Mouse (Mus musculus) hindbrain, embryonic 14.5 days (tissue): ENCODE measurements around the gene Map4k4. TPM values are rescaled to one million over a fixed set of nuclear protein-coding genes. Genes with fewer than 3 reads are reported as not detected.

ENCODE experiments used
- ATAC-seq: fragments of 200-750 bp; cut with Nextera tagmentation; 2 replicates; pipeline ENCODE4 v1.8.0; 2017; ENCODE audit warnings: moderate number of reproducible peaks, mild to moderate bottlenecking, moderate TSS enrichment, moderate library complexity; ENCODE audit not compliant: low FRiP score
- DNase-seq: peaks from one replicate; pipeline ENCODE4 v3.0.0-alpha.2; 2015; ENCODE audit warnings: low spot score
- H3K27ac ChIP-seq: fragments of 300-500 bp; sonication (generic); 2 replicates; pipeline ENCODE4 v1.5.1; 2014; ENCODE audit warnings: mild to moderate bottlenecking, moderate library complexity
- H3K27me3 ChIP-seq: fragments of 300-500 bp; sonication (generic); 2 replicates; pipeline ENCODE4 v1.6.1; 2014; ENCODE audit warnings: mild to moderate bottlenecking, low read length, mixed read lengths; ENCODE audit not compliant: control insufficient read depth, insufficient read depth
- H3K36me3 ChIP-seq: fragments of 300-500 bp; sonication (generic); replicated peaks from 2 replicates; pipeline ENCODE4 v1.6.1; 2014; ENCODE audit not compliant: control insufficient read depth, insufficient read depth
- H3K4me1 ChIP-seq: fragments of 300-500 bp; sonication (generic); replicated peaks from 2 replicates; pipeline ENCODE4 v1.6.1; 2014; ENCODE audit warnings: antibody characterized with exemption, low read length, mixed read lengths; ENCODE audit not compliant: control insufficient read depth, insufficient read depth
- H3K4me2 ChIP-seq: fragments of 300-500 bp; sonication (generic); replicated peaks from 2 replicates; pipeline ENCODE4 v1.6.1; 2014; ENCODE audit warnings: mild to moderate bottlenecking, moderate library complexity
- H3K4me3 ChIP-seq: fragments of 300-500 bp; sonication (generic); replicated peaks from 2 replicates; pipeline ENCODE4 v1.5.1; 2014; ENCODE audit warnings: mild to moderate bottlenecking, low read length
- H3K9ac ChIP-seq: fragments of 300-500 bp; sonication (generic); 2 replicates; pipeline ENCODE4 v1.6.1; 2014
- H3K9me3 ChIP-seq: fragments of 300-500 bp; sonication (generic); 2 replicates; pipeline ENCODE4 v1.6.1; 2016; ENCODE audit warnings: low read length; ENCODE audit not compliant: control insufficient read depth
- WGBS: fragments of 180-500 bp; shearing (Covaris S2); extraction: QIAGEN DNeasy Blood & Tissue Kit; methylation state at CpG from one replicate; pipeline ENCODE4 v1.1.7; 2014; 5-methylcytosine and 5-hydroxymethylcytosine counted together
- polyA plus RNA-seq: library from polyadenylated mRNA; unstranded; fragments of >200 nt; fragmentation: Nextera tagmentation; extraction: Ambion mirVana; gene quantifications from 2 replicates; pipeline ENCODE4 v1.2.1, GENCODE M21; 2014

Map4k4 gene
- polyA plus RNA-seq, 1 experiment from 2014 or later = 51.2 TPM

DNA sequence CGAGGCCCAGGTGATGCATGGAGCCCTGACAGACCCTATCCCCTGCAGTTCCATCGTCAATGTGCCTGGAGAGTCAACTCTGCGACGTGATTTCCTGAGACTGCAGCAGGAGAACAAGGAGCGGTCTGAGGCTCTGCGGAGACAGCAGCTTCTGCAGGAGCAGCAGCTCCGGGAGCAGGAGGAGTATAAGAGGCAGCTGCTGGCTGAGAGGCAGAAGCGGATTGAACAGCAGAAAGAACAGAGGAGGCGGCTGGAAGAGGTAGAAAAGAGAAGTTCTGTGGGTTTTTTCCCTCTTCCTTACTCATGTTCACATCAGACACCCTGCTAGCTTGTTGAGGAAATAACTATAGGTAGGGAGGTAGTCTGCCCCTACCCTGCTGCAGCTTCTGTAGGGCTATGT, 89.3 kb downstream of the Map4k4 start:
- ATAC-seq = no peak
- H3K9ac ChIP-seq = no peak overlapping the region
- peaks cover 91% of the 10 kb centered on the region for H3K36me3 ChIP-seq

GRCm38 (mm10) chr1:39993921-39994320, 93.2 kb downstream of the Map4k4 start:
- H3K36me3 ChIP-seq = peaks cover 95% of the 10 kb centered on the region
- no peak for ATAC-seq
- H3K4me1 ChIP-seq = no peaks in the 10 kb centered on the region
- WGBS = 89% methylated on average over 7 of the region's 7 CpGs
- H3K9me3 ChIP-seq = no peaks in the 10 kb centered on the region
- 0 out of 2 replicates have a peak overlapping the region, but pooled peaks have one; percentile 15 for H3K27ac ChIP-seq
- no peaks in the 10 kb centered on the region for H3K27me3 ChIP-seq
- H3K9ac ChIP-seq = no peak overlapping the region
- H3K4me3 ChIP-seq = no peak overlapping the region
- no peak for DNase-seq
- H3K4me2 ChIP-seq = no peak overlapping the region

More for the DNA sequence above, 89.3 kb downstream of the Map4k4 start:
- no peak for DNase-seq
- H3K4me2 ChIP-seq = no peak overlapping the region
- no peaks in the 10 kb centered on the region for H3K27me3 ChIP-seq
- 93% methylated on average over 9 of the region's 9 CpGs for WGBS
- H3K4me3 ChIP-seq = no peak overlapping the region
- no peak overlapping the region for H3K27ac ChIP-seq
- H3K9me3 ChIP-seq = no peaks in the 10 kb centered on the region
- H3K4me1 ChIP-seq = no peaks in the 10 kb centered on the region

DNA sequence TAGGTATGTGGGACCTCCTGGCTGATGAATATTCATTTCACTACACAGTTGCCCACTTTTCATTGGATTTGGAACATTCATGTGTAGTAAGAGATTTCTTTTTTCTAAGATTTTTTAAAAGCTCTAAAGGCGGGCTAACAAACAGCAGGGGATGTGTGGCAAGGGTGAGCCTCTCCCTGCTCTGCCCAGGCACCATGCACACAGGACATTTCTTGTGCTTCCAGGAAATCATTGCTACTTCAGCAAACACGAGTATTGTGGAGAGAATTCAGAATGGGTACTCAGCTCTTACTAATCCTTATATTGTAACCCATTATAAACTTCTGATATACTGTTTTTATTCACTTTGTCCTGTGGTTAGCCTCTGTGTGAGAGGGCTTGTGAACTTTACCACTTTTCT, 94.9 kb downstream of the Map4k4 start:
- Histone ChIP-seq H3K9me3 (no peaks in the 10 kb centered on the region), H3K9ac (no peak overlapping the region), H3K4me2 (no peak overlapping the region), H3K4me3 (no peak overlapping the region), H3K27me3 (no peaks in the 10 kb centered on the region), H3K4me1 (no peaks in the 10 kb centered on the region), H3K27ac (no peak overlapping the region), H3K36me3 (peaks cover 95% of the 10 kb centered on the region)
- 91% methylated on average over 2 of the region's 2 CpGs for WGBS
- no peak for DNase-seq
- no peak for ATAC-seq

GRCm38 (mm10) chr1:40000476-40000875, 99.8 kb downstream of the Map4k4 start:
- no peak overlapping the region for H3K9ac ChIP-seq
- H3K4me2 ChIP-seq = no peak overlapping the region
- H3K27ac ChIP-seq = no peak overlapping the region
- 75% methylated on average over 16 of the region's 16 CpGs for WGBS
- H3K27me3 ChIP-seq = no peaks in the 10 kb centered on the region
- no peaks in the 10 kb centered on the region for H3K9me3 ChIP-seq
- no peak for DNase-seq
- H3K4me3 ChIP-seq = no peak overlapping the region
- peaks cover 98% of the 10 kb centered on the region for H3K36me3 ChIP-seq
- no peak for ATAC-seq
- H3K4me1 ChIP-seq = no peaks in the 10 kb centered on the region

DNA sequence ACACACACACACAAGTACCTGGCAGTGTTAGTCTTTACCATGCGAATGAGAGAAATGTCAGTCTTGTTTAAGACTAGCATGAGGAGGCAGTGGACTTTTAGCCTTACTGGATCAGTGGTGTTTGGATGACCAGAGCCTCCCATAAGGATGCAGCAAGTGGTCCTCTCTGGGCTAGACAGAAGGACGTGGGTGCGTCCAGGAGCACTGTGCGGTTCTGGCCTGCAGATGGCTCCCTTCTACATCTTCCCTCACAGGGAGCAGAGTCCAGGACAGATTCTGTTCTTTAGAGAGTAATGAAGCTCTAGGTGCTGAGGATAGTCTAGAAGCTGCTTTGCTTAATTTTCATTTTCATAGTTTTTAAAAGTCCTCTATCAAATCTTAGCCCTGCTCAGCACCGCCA, 100.2 kb downstream of the Map4k4 start:
- H3K36me3 ChIP-seq = peaks cover 98% of the 10 kb centered on the region
- no peak overlapping the region for H3K4me2 ChIP-seq
- H3K9ac ChIP-seq = no peak overlapping the region
- no peak for DNase-seq
- H3K9me3 ChIP-seq = no peaks in the 10 kb centered on the region
- H3K27ac ChIP-seq = no peak overlapping the region
- H3K27me3 ChIP-seq = no peaks in the 10 kb centered on the region
- no peak overlapping the region for H3K4me3 ChIP-seq
- no peak for ATAC-seq
- no peaks in the 10 kb centered on the region for H3K4me1 ChIP-seq
- 65% methylated on average over 5 of the region's 5 CpGs for WGBS

GRCm38 (mm10) chr1:40002129-40002727, 101.5 kb downstream of the Map4k4 start:
- Histone ChIP-seq H3K4me3 (no peak overlapping the region), H3K36me3 (peaks cover 98% of the 10 kb centered on the region), H3K9ac (no peak overlapping the region), H3K27me3 (no peaks in the 10 kb centered on the region), H3K4me1 (no peaks in the 10 kb centered on the region), H3K9me3 (no peaks in the 10 kb centered on the region), H3K27ac (no peak overlapping the region), H3K4me2 (no peak overlapping the region)
- ATAC-seq = no peak
- 88% methylated on average over 4 of the region's 4 CpGs for WGBS
- no peak for DNase-seq

DNA sequence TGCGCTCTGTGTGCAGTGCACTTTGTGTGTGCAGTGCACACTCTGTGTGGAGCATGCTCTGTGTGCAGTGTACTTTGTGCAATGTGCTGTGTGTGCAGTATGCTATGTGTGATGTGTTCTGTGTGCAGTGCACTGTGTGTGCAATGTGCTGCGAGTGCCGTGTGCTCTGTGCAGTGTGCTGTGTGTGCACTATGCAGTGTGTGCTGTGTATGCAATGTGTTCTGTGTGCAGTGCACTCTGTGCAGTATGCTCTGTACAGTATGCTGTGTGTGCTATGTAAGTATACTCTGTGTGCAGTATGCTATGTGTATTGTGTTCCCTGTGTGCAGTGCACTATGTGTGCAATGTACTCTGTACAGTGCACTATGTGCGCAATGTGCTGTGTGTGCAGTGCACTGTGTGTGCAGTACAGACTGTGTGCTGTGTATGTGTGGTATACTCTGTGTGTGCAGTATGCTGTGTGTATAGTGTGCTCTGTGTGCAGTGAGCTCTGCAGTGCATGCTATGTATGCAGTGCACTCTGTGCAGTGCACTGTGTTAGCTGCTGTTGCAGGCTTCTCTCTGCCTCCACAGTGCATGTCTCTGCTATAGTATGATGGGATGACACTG, 105.4 kb downstream of the Map4k4 start:
- H3K9me3 ChIP-seq = no peaks in the 10 kb centered on the region
- DNase-seq = no peak
- ATAC-seq = peak; percentile 28
- no peak overlapping the region for H3K9ac ChIP-seq
- H3K27me3 ChIP-seq = no peaks in the 10 kb centered on the region
- peaks cover 97% of the 10 kb centered on the region for H3K36me3 ChIP-seq
- H3K27ac ChIP-seq = no peak overlapping the region
- no peak overlapping the region for H3K4me3 ChIP-seq
- no peaks in the 10 kb centered on the region for H3K4me1 ChIP-seq
- no peak overlapping the region for H3K4me2 ChIP-seq
- WGBS = 98% methylated on average over 4 of the region's 4 CpGs

GRCm38 (mm10) chr1:40007962-40008471, 107.3 kb downstream of the Map4k4 start:
- H3K9me3 ChIP-seq = no peaks in the 10 kb centered on the region
- peaks cover 97% of the 10 kb centered on the region for H3K36me3 ChIP-seq
- 82% methylated on average over 17 of the region's 17 CpGs for WGBS
- no peaks in the 10 kb centered on the region for H3K4me1 ChIP-seq
- DNase-seq (no peak), ATAC-seq (no peak)
- no peak overlapping the region for H3K4me2 ChIP-seq
- H3K27ac ChIP-seq = no peak overlapping the region
- no peak overlapping the region for H3K9ac ChIP-seq
- H3K4me3 ChIP-seq = no peak overlapping the region
- no peaks in the 10 kb centered on the region for H3K27me3 ChIP-seq

DNA sequence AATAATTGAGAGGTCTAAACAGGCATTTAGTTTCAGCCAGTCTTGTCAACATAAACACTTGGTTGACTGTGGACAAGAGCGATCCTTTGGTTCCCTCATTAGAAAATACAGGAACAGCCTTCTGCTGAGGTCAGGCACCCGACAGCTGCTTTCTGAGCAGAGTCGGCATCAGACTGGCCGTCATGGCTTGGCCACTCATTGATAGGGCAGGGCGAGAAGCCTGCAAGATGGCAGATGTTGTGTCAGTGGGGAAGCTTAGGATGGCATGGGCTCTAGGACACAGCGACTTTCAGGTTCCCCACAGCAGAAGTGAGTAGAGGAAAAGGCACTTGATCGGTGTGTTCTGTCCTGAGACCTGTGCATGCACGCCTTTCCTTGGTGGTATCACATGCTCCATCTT, 112.0 kb downstream of the Map4k4 start:
- DNase-seq (no peak), ATAC-seq (no peak)
- H3K4me3 ChIP-seq = no peak overlapping the region
- H3K9ac ChIP-seq = no peak overlapping the region
- no peaks in the 10 kb centered on the region for H3K27me3 ChIP-seq
- H3K9me3 ChIP-seq = no peaks in the 10 kb centered on the region
- peaks cover 99% of the 10 kb centered on the region for H3K36me3 ChIP-seq
- H3K4me2 ChIP-seq = no peak overlapping the region
- WGBS = 89% methylated on average over 8 of the region's 8 CpGs
- no peaks in the 10 kb centered on the region for H3K4me1 ChIP-seq
- H3K27ac ChIP-seq = no peak overlapping the region
